Mouse (Mus musculus) thymus, postnatal 25 days (tissue): ENCODE data around the gene Gpha2.

Experiments used
- DNase-seq: peaks from one replicate; pipeline ENCODE4 v3.0.0; 2022

The Gpha2 gene

DNA sequence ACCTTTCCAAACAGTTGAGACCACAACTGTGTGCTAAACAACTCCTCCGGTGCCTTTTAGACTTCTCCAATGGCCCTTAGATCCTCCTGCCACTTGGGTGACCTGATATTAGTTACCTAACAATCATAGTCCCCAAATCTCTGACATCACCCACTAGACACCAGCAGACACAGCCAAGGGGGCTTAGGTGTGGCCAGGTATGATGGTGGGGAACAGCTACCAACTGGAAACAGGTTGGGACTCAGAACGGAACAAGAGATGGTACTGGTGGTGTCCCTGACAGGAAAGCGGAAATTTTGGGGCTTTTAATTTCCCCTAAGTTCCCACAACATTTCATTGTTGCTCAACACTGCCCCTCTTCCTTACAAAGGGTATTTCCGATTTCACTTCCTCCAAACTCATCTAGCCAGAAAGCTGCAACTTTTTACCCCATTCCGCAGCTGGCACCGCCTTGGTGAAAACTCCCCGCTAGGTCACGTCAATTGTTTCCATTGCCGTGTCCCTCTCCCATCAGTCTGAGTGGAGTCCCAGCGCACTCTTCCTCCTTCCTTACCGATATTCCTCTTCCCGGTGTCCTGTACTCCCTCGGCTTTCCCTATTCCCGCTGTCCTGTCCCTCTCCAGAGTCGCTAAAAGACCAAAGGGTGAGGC is 49.7 kb downstream of the Gpha2 start:
- peak; percentile 59 for DNase-seq

GRCm38 (mm10) chr19:6276426-6277421 is 50.5 kb downstream of the Gpha2 start, which contains the start of gene Ehd1:
TSS of gene Ehd1 (plus strand) at chr19:6276725.
- DNase-seq, result peak; percentile 93
